Mouse (Mus musculus) kidney, adult 2 months (tissue): ENCODE measurements at regions not wholly inside any gene's neighbourhood (a gene's known extent, or its start where the extent isn't known, plus 50 kb on each side); places are given as distances from the start of the nearest gene placed in this dataset.

Source experiments
- CTCF ChIP-seq: fragments of 200-500 bp; conservative IDR thresholded peaks from 2 replicates; pipeline ENCODE4 v1.5.1; 2011; ENCODE audit warnings: low read depth, mild to moderate bottlenecking, control low read depth, low read length, moderate library complexity, mixed read lengths; ENCODE audit not compliant: insufficient read depth, insufficient read length
- POLR2A ChIP-seq: fragments of 200-500 bp; IDR thresholded peaks from one replicate; pipeline ENCODE4 v1.6.1; 2011; ENCODE audit warnings: low read depth, low read length, control low read depth

DNA sequence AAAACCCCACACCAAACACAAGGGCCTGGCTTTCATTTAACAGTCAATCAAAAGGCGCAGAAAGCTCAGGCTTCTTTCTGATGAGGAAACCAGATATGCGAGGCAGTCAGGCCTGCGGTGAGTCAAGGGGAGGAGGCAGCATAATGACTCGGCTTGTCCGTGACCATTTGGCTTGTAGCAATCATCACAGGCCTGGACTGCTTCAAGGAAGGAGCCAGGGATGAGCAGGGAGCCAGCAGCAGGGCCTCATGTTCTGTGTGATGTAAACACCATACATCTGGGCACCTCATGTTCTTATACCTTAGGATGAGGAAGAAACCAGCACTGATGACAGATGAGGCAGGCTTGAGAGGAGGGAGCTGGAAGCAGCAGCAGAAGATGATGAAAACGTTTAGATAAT is 264.6 kb upstream of the Habp2 start:
- no peak for TF ChIP-seq POLR2A
- TF ChIP-seq CTCF: no peak
